ENCODE assay signal across 16 mouse cellular contexts in the genomic region with DNA sequence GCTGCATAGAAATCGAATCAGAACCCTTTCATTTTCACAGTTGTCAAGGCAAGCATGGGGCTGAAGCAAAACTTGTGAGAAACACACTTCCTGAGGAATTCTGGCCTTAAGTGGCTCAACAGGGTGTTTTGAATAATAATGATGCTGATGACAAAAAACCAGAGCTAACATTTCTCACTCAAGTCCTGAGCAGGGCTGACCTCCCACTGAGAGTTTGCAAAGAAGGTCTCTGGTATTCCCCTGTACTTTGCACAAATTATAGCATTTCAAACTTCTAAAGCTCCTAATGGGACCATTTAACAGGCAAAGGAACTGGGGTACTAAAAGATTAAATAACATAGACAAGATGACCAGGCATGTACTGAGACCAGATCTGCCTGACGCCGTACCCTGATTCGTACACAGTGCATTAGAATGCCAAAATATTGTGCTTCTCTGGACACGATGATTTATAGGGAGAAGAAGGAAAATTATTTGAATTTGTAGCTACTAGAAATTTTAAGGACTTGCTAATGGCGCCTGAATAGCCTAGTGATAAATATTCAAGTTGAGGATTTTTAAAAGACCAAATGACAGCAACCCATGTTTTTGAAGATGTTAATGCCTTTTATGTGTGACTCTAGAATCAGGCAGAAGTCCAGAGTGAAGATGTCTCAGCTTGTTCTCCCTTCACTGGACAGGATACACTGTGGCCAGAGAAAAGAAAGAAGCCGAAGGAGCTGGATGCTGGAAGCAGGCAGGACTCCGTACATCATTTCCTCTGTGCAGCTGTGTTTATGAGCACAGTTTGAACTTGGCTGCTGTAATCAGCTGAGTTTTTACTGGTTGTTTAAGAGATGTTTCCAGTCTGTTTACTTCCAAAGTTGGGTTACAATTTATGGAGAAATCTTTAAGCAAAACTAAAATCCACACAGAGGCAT.
DNase-seq lines count a peak whose midpoint lies in the region; ATAC-seq lines count a peak whose summit lies in the region.
"Had no signal": no experiment of that assay in that cellular context is flagged by ENCODE, and none has a peak within 500 bp of the region (broad histone marks: within the 10 kb centered on the region; RNA-seq: fewer than 3 reads in every experiment).

No protein-coding gene starts in this region.

- no peak overlapping the region for H3K9ac ChIP-seq in forebrain, embryonic 12.5 days
- H3K9ac ChIP-seq in forebrain, embryonic 13.5 days = no peak overlapping the region
- H3K9ac ChIP-seq in midbrain, embryonic 11.5 days (ENCODE audit: low read length) = no peak overlapping the region
- H3K9ac ChIP-seq in midbrain, embryonic 16.5 days (ENCODE audit: low read depth, low read length) = no peak overlapping the region
- H3K9ac ChIP-seq: heart, embryonic 12.5 days; limb, embryonic 13.5 days had no signal

- H3K4me3 ChIP-seq in forebrain, embryonic 12.5 days (replicated peaks) = no peak overlapping the region
- no peak overlapping the region for H3K4me3 ChIP-seq in forebrain, embryonic 13.5 days
- H3K4me3 ChIP-seq in midbrain, embryonic 11.5 days (ENCODE audit: low read depth, low read length) = no peak overlapping the region
- H3K4me3 ChIP-seq in midbrain, embryonic 16.5 days (ENCODE audit: low read depth, low read length) = no peak overlapping the region
- H3K4me3 ChIP-seq: gastrocnemius, adult 2 months; heart, embryonic 12.5 days; limb, embryonic 13.5 days had no signal

- no peaks in the 10 kb centered on the region for H3K9me3 ChIP-seq in forebrain, embryonic 12.5 days
- no peaks in the 10 kb centered on the region for H3K9me3 ChIP-seq in forebrain, embryonic 13.5 days (replicated peaks)
- no peaks in the 10 kb centered on the region for H3K9me3 ChIP-seq in midbrain, embryonic 11.5 days (ENCODE audit: control insufficient read depth, low read length)
- no peaks in the 10 kb centered on the region for H3K9me3 ChIP-seq in midbrain, embryonic 16.5 days (replicated peaks; ENCODE audit: control insufficient read depth, low read length, poor library complexity, severe bottlenecking)
- H3K9me3 ChIP-seq: heart, embryonic 12.5 days; limb, embryonic 13.5 days had no signal

- no peak overlapping the region for H3K4me2 ChIP-seq in forebrain, embryonic 12.5 days
- H3K4me2 ChIP-seq in forebrain, embryonic 13.5 days = no peak overlapping the region
- no peak overlapping the region for H3K4me2 ChIP-seq in midbrain, embryonic 11.5 days
- H3K4me2 ChIP-seq in midbrain, embryonic 16.5 days (ENCODE audit: low read length) = no peak overlapping the region
- H3K4me2 ChIP-seq: heart, embryonic 12.5 days; limb, embryonic 13.5 days had no signal

- no peaks in the 10 kb centered on the region for H3K27me3 ChIP-seq in forebrain, embryonic 12.5 days
- no peaks in the 10 kb centered on the region for H3K27me3 ChIP-seq in forebrain, embryonic 13.5 days
- no peaks in the 10 kb centered on the region for H3K27me3 ChIP-seq in midbrain, embryonic 11.5 days (ENCODE audit: control insufficient read depth, insufficient read depth, low read length)
- no peaks in the 10 kb centered on the region for H3K27me3 ChIP-seq in midbrain, embryonic 16.5 days (ENCODE audit: control insufficient read depth, insufficient read depth, low read depth, low read length)
- H3K27me3 ChIP-seq: heart, embryonic 12.5 days; limb, embryonic 13.5 days had no signal

- peaks cover 6% of the 10 kb centered on the region; the same call in 1 of the 2 replicates for H3K4me1 ChIP-seq in forebrain, embryonic 12.5 days
- H3K4me1 ChIP-seq in forebrain, embryonic 13.5 days = peaks cover 4% of the 10 kb centered on the region
- H3K4me1 ChIP-seq in midbrain, embryonic 11.5 days (ENCODE audit: control insufficient read depth, insufficient read depth, low read length) = no peaks in the 10 kb centered on the region
- H3K4me1 ChIP-seq in midbrain, embryonic 16.5 days (ENCODE audit: control insufficient read depth, insufficient read depth, low read length) = no peaks in the 10 kb centered on the region
- H3K4me1 ChIP-seq: heart, embryonic 12.5 days had no signal

- 58% methylated on average over 8 of the region's 8 CpGs for WGBS in forebrain, embryonic 12.5 days
- WGBS in forebrain, embryonic 13.5 days = 46% methylated on average over 8 of the region's 8 CpGs
- WGBS in midbrain, embryonic 11.5 days = 70% methylated on average over 8 of the region's 8 CpGs
- WGBS in midbrain, embryonic 16.5 days = 50% methylated on average over 8 of the region's 8 CpGs

- DNase-seq in kidney, postnatal 4 days = peak; percentile 3 to 9
- no peak for DNase-seq in kidney, adult 11 months
- DNase-seq in midbrain, embryonic 11.5 days (ENCODE audit: low spot score, missing footprints) = no peak
- DNase-seq in skeletal muscle tissue, adult 2 months (ENCODE audit: low read depth, low spot score) = peak; percentile 22
- DNase-seq in cerebellum, postnatal 4 days (ENCODE audit: low spot score in 2 of 2) = no peak
- DNase-seq: cerebellum, postnatal 14 days; gastrocnemius, adult 2 months; kidney, adult 2 months; right cerebral cortex, postnatal 14 days; thymus, postnatal 25 days had no signal

- ATAC-seq in forebrain, embryonic 12.5 days (ENCODE audit: low FRiP score) = peak; percentile 63
- ATAC-seq in forebrain, embryonic 13.5 days = no peak
- ATAC-seq in midbrain, embryonic 11.5 days (ENCODE audit: low FRiP score) = peak; percentile 49; the same call in 1 of the 2 replicates
- no peak for ATAC-seq in midbrain, embryonic 16.5 days

- H3K36me3 ChIP-seq in forebrain, embryonic 12.5 days (replicated peaks) = no peaks in the 10 kb centered on the region
- no peaks in the 10 kb centered on the region for H3K36me3 ChIP-seq in forebrain, embryonic 13.5 days (ENCODE audit: poor library complexity, severe bottlenecking)
- no peaks in the 10 kb centered on the region for H3K36me3 ChIP-seq in midbrain, embryonic 11.5 days (ENCODE audit: control insufficient read depth, insufficient read depth, low read length)
- H3K36me3 ChIP-seq in midbrain, embryonic 16.5 days (ENCODE audit: control insufficient read depth, insufficient read depth, low read length) = no peaks in the 10 kb centered on the region
- H3K36me3 ChIP-seq: heart, embryonic 12.5 days; limb, embryonic 13.5 days had no signal

- no peak overlapping the region for H3K27ac ChIP-seq in forebrain, embryonic 12.5 days
- no peak overlapping the region for H3K27ac ChIP-seq in forebrain, embryonic 13.5 days
- H3K27ac ChIP-seq in midbrain, embryonic 11.5 days (ENCODE audit: low read depth, low read length) = no peak overlapping the region
- no peak overlapping the region for H3K27ac ChIP-seq in midbrain, embryonic 16.5 days (ENCODE audit: low read length)
- H3K27ac ChIP-seq: gastrocnemius, adult 2 months; limb, embryonic 13.5 days; macrophage had no signal

Comparison
In these comparisons a context has a peak if more than half of its experiments do, and no peak if none do; other contexts are left out.
1. ATAC-seq: peak in forebrain, embryonic 12.5 days (single experiment) and midbrain, embryonic 11.5 days (single experiment); none in forebrain, embryonic 13.5 days (single experiment) and midbrain, embryonic 16.5 days (single experiment).
2. DNase-seq: peak in kidney, postnatal 4 days (2 of 2) and skeletal muscle tissue, adult 2 months (single experiment); none in kidney, adult 11 months (single experiment), midbrain, embryonic 11.5 days (single experiment) and cerebellum, postnatal 4 days (0 of 2).